Mouse (Mus musculus): ENCODE results near the gene Tmem119.

Gene Tmem119

GRCm38 (mm10) chr5:113786985-113787384 is 13.3 kb downstream of the Tmem119 start:
- DNase-seq = no peak

- peak in 1 of 2 experiments; percentile 49 for DNase-seq
Observed at GRCm38 (mm10) chr5:113784104-113784503, 16.2 kb downstream of the Tmem119 start.

GRCm38 (mm10) chr5:113783581-113784001 is 16.7 kb downstream of the Tmem119 start:
- peak; percentile 66 to 75 for DNase-seq

GRCm38 (mm10) chr5:113782624-113783023 is 17.7 kb downstream of the Tmem119 start:
- peak; percentile 39 to 50 for DNase-seq

- no peak for DNase-seq
Observed at GRCm38 (mm10) chr5:113781875-113782274, 18.4 kb downstream of the Tmem119 start.

- DNase-seq = no peak
Observed at GRCm38 (mm10) chr5:113781254-113781653, 19.1 kb downstream of the Tmem119 start.

GRCm38 (mm10) chr5:113780763-113781162 is 19.6 kb downstream of the Tmem119 start:
- no peak for DNase-seq

- no peak for DNase-seq
Observed at GRCm38 (mm10) chr5:113780082-113780752, 20.1 kb downstream of the Tmem119 start.

- DNase-seq = no peak
Observed at GRCm38 (mm10) chr5:113779569-113779968, 20.7 kb downstream of the Tmem119 start.

- peak; percentile 36 to 57 for DNase-seq
Observed at GRCm38 (mm10) chr5:113777728-113778127, 22.6 kb downstream of the Tmem119 start.

GRCm38 (mm10) chr5:113776896-113777226 is 23.5 kb downstream of the Tmem119 start:
- no peak for DNase-seq

- DNase-seq = peak; percentile 62 to 65
Observed at GRCm38 (mm10) chr5:113776128-113776895, 24.0 kb downstream of the Tmem119 start.

GRCm38 (mm10) chr5:113775585-113775984 is 24.7 kb downstream of the Tmem119 start:
- no peak for DNase-seq

GRCm38 (mm10) chr5:113773664-113774063 is 26.7 kb downstream of the Tmem119 start:
- peak; percentile 89 to 96 for DNase-seq

- DNase-seq = no peak
Observed at GRCm38 (mm10) chr5:113772905-113773519, 27.3 kb downstream of the Tmem119 start.

- peak; percentile 93 to 97 for DNase-seq
Observed at GRCm38 (mm10) chr5:113772450-113772895, 27.8 kb downstream of the Tmem119 start, which contains the start of the genes Sart3 and Iscu. Gene Sart3 (minus strand): TSS chr5:113772510. Gene Iscu (plus strand): TSS chr5:113772748.

GRCm38 (mm10) chr5:113771213-113772162 is 28.8 kb downstream of the Tmem119 start:
- peak; percentile 90 to 93 for DNase-seq

GRCm38 (mm10) chr5:113768806-113769205 is 31.5 kb downstream of the Tmem119 start:
- no peak for DNase-seq

- DNase-seq = no peak
Observed at GRCm38 (mm10) chr5:113765641-113766526, 34.4 kb downstream of the Tmem119 start.

- DNase-seq = no peak
Observed at GRCm38 (mm10) chr5:113764426-113764825, 35.9 kb downstream of the Tmem119 start.

GRCm38 (mm10) chr5:113761585-113761984 is 38.7 kb downstream of the Tmem119 start:
- no peak for DNase-seq
